Mouse (Mus musculus) liver, embryonic 13.5 days (tissue): ENCODE results near the gene Mgll. TPM values are rescaled to one million over a fixed set of nuclear protein-coding genes. Genes with fewer than 3 reads are reported as not detected.

ENCODE experiments used
- ATAC-seq: fragments of 200-750 bp; cut with Nextera tagmentation; 2 replicates; pipeline ENCODE4 v1.8.0; 2017; ENCODE audit warnings: low read depth, mild to moderate bottlenecking, moderate number of reproducible peaks, moderate library complexity
- DNase-seq: peaks from one replicate; pipeline ENCODE4 v3.0.0; 2022
- H3K27ac ChIP-seq: fragments of 300-500 bp; sonication (generic); 2 replicates; pipeline ENCODE4 v1.5.1; 2015; ENCODE audit warnings: moderate library complexity, mild to moderate bottlenecking, inconsistent platforms
- H3K27me3 ChIP-seq: fragments of 300-500 bp; sonication (generic); 2 replicates; pipeline ENCODE4 v1.6.1; 2015; ENCODE audit warnings: mild to moderate bottlenecking, inconsistent platforms
- H3K36me3 ChIP-seq: fragments of 300-500 bp; sonication (generic); 2 replicates; pipeline ENCODE4 v1.6.1; 2015; ENCODE audit warnings: mild to moderate bottlenecking, inconsistent platforms
- H3K4me1 ChIP-seq: fragments of 300-500 bp; sonication (generic); replicated peaks from 2 replicates; pipeline ENCODE4 v1.6.1; 2015; ENCODE audit warnings: inconsistent platforms
- H3K4me2 ChIP-seq: fragments of 300-500 bp; sonication (generic); 2 replicates; pipeline ENCODE4 v1.6.1; 2015; ENCODE audit warnings: inconsistent platforms, mild to moderate bottlenecking, moderate library complexity
- H3K4me3 ChIP-seq: fragments of 300-500 bp; sonication (generic); replicated peaks from 2 replicates; pipeline ENCODE4 v1.5.1; 2015; ENCODE audit warnings: mild to moderate bottlenecking, inconsistent platforms
- H3K9ac ChIP-seq: fragments of 300-500 bp; sonication (generic); 2 replicates; pipeline ENCODE4 v1.6.1; 2015; ENCODE audit warnings: mild to moderate bottlenecking, inconsistent platforms
- H3K9me3 ChIP-seq: fragments of 300-500 bp; sonication (generic); replicated peaks from 2 replicates; pipeline ENCODE4 v1.6.1; 2016; ENCODE audit warnings: inconsistent platforms
- WGBS: fragments of 180-500 bp; shearing (Covaris S2); methylation state at CpG from one replicate; pipeline ENCODE4 v1.1.7; 2015; ENCODE audit not compliant: insufficient replicate concordance; 5-methylcytosine and 5-hydroxymethylcytosine counted together
- polyA plus RNA-seq: library from polyadenylated mRNA; unstranded; fragments of >200 nt; fragmentation: Nextera tagmentation; extraction: Ambion mirVana; gene quantifications from 2 replicates; pipeline ENCODE4 v1.2.1, GENCODE M21; 2015

The Mgll gene
- polyA plus RNA-seq, 1 experiment from 2014 or later = 68.8 TPM

DNA sequence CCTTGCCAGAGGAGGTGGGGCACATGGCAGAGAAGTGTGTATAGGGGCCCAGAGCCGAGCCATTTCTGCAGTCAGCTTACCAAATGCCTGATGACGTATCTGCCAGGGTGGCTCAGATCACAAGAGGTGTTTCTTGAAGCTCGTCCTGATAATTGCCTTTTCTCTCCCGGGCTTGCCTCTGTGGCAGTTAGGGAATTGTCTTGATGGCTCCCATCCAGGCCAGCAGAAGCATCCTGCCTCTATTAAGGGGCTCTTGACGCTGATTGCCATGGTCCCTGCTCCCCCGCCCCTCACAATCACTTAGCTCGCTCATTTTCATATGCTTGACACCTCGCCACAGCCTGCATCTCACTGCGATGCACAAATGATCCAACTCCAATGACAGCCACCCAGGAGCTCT is 67.1 kb downstream of the Mgll start:
- Histone ChIP-seq H3K4me2 (no peak overlapping the region), H3K4me1 (peaks cover 61% of the 10 kb centered on the region), H3K36me3 (peaks cover 14% of the 10 kb centered on the region; the same call in 1 of the 2 replicates), H3K27ac (no peak overlapping the region), H3K9me3 (no peaks in the 10 kb centered on the region), H3K9ac (no peak overlapping the region), H3K27me3 (peaks cover 4% of the 10 kb centered on the region; the same call in 1 of the 2 replicates), H3K4me3 (no peak overlapping the region)
- ATAC-seq (no peak), DNase-seq (no peak)
- WGBS = 60% methylated on average over 9 of the region's 9 CpGs

DNA sequence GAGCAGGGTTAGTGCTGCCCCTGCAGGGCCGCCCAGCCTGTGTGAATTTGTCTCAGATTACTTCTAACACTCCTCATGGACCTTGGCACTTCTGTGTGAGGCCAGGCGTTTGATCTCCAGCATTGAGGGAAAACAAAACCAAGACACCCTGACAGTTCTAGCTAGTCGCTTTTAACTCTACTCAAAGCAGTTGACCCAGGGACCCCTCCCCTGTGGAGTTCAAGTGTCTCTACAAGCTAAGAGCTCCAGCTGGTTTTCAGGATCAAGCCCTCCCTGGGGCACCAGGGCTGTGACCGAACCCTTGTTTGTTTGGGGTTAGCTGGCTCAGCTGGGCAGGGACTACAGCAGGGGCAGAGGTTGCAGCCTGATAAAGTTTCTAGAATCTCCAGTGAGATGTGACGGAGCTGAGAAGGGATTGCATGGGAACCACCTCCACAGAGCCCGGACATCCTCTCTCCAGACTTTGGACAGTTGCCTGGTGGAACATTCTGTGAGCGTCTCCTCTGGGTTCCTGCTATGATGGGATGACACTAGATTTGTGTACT is 68.0 kb downstream of the Mgll start:
- H3K9ac ChIP-seq = no peak overlapping the region; the same call in 1 of the 2 replicates
- 0 out of 2 replicates have a peak overlapping the region, but pooled peaks have one; percentile 29 for H3K27ac ChIP-seq
- H3K4me3 ChIP-seq = no peak overlapping the region
- no peak for DNase-seq
- H3K36me3 ChIP-seq = peaks cover 14% of the 10 kb centered on the region; the same call in 1 of the 2 replicates
- 68% methylated on average over 7 of the region's 7 CpGs for WGBS
- H3K9me3 ChIP-seq = no peaks in the 10 kb centered on the region
- H3K27me3 ChIP-seq = peaks cover 4% of the 10 kb centered on the region; the same call in 1 of the 2 replicates
- peaks cover 52% of the 10 kb centered on the region for H3K4me1 ChIP-seq
- no peak overlapping the region for H3K4me2 ChIP-seq
- ATAC-seq = no peak

- H3K27me3 ChIP-seq = peaks cover 4% of the 10 kb centered on the region; the same call in 1 of the 2 replicates
- H3K4me2 ChIP-seq = no peak overlapping the region
- peaks cover 12% of the 10 kb centered on the region; the same call in 1 of the 2 replicates for H3K36me3 ChIP-seq
- WGBS = 77% methylated on average over 2 of the region's 2 CpGs
- no peak for DNase-seq
- H3K9ac ChIP-seq = no peak overlapping the region
- H3K4me3 ChIP-seq = no peak overlapping the region
- no peak for ATAC-seq
- no peaks in the 10 kb centered on the region for H3K9me3 ChIP-seq
- H3K27ac ChIP-seq = no peak overlapping the region
- peaks cover 45% of the 10 kb centered on the region for H3K4me1 ChIP-seq
These were observed 69.0 kb downstream of the Mgll start for GRCm38 (mm10) chr6:88793243-88793642.

GRCm38 (mm10) chr6:88793872-88794271 is 69.7 kb downstream of the Mgll start:
- Histone ChIP-seq H3K4me2 (no peak overlapping the region), H3K9ac (no peak overlapping the region), H3K4me3 (no peak overlapping the region), H3K4me1 (peaks cover 39% of the 10 kb centered on the region), H3K27me3 (peaks cover 4% of the 10 kb centered on the region; the same call in 1 of the 2 replicates), H3K27ac (no peak overlapping the region), H3K9me3 (no peaks in the 10 kb centered on the region), H3K36me3 (0 out of 2 replicates have a peak, but pooled peaks cover 11% of the 10 kb centered on the region)
- ATAC-seq = no peak
- no peak for DNase-seq
- WGBS = 83% methylated on average over 13 of the region's 13 CpGs

GRCm38 (mm10) chr6:88794561-88794971 is 70.4 kb downstream of the Mgll start:
- H3K27ac ChIP-seq = no peak overlapping the region
- no peak overlapping the region for H3K4me3 ChIP-seq
- no peak for DNase-seq
- no peak overlapping the region for H3K9ac ChIP-seq
- ATAC-seq = no peak
- no peak overlapping the region for H3K4me2 ChIP-seq
- peaks cover 33% of the 10 kb centered on the region for H3K4me1 ChIP-seq
- H3K27me3 ChIP-seq = peaks cover 4% of the 10 kb centered on the region; the same call in 1 of the 2 replicates
- peaks cover 17% of the 10 kb centered on the region for H3K36me3 ChIP-seq
- H3K9me3 ChIP-seq = no peaks in the 10 kb centered on the region
- WGBS = 79% methylated on average over 14 of the region's 14 CpGs

GRCm38 (mm10) chr6:88800191-88800590 is 76.0 kb downstream of the Mgll start:
- ATAC-seq (no peak), DNase-seq (no peak)
- WGBS = 66% methylated on average over 7 of the region's 7 CpGs
- Histone ChIP-seq H3K4me1 (peaks cover 53% of the 10 kb centered on the region), H3K9ac (no peak overlapping the region), H3K27me3 (no peaks in the 10 kb centered on the region), H3K9me3 (no peaks in the 10 kb centered on the region), H3K4me3 (no peak overlapping the region), H3K4me2 (no peak overlapping the region), H3K36me3 (peaks cover 27% of the 10 kb centered on the region), H3K27ac (peak overlapping the region; percentile 29)

DNA sequence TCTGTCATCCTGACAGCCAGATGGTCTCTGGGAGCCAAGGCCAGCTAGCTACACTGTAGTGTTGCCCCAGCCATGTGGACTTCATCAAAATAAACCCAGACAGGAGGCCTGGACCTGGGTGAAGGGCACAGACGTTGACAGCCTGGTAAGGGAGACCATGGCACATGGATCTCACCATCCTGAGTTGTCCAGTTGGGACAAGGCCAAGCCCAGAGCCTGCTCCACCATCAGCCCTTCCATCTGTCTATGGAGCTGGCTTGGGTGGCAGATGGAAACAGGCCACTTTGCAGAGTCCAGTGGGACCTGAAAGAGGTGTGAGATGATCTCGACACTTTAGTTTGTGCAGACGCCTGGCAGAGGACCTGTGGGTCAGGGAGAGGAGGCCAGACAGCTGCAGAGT is 76.5 kb downstream of the Mgll start:
- H3K27me3 ChIP-seq = no peaks in the 10 kb centered on the region
- peaks cover 27% of the 10 kb centered on the region for H3K36me3 ChIP-seq
- 34% methylated on average over 3 of the region's 3 CpGs for WGBS
- DNase-seq = no peak
- H3K4me3 ChIP-seq = no peak overlapping the region
- peak overlapping the region; percentile 29 for H3K27ac ChIP-seq
- ATAC-seq = no peak
- H3K4me2 ChIP-seq = no peak overlapping the region
- H3K4me1 ChIP-seq = peaks cover 54% of the 10 kb centered on the region
- H3K9ac ChIP-seq = no peak overlapping the region
- no peaks in the 10 kb centered on the region for H3K9me3 ChIP-seq

DNA sequence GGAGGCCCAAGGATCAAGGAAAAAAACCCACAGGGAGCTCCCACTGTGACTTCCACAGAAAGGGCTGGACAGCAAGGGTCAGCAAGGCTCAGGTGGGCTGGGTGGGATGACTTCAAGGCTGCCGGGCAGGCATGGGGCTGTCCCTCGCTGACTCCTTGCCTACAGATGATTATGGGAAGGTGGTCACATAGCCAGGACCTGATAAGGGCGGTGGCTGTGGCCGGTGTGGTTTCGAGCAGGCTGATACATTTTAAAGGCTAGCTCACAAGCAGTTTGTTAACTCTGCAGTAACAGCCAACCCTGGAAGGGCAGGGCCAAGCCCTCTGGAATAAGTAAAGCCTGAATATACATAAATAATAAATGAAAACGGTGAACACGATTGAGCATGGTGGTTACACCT is 78.8 kb downstream of the Mgll start:
- H3K4me3 ChIP-seq = no peak overlapping the region
- H3K4me2 ChIP-seq = peak overlapping the region; percentile 50
- 24% methylated on average over 7 of the region's 7 CpGs for WGBS
- H3K4me1 ChIP-seq = peaks cover 66% of the 10 kb centered on the region
- no peaks in the 10 kb centered on the region for H3K27me3 ChIP-seq
- no peaks in the 10 kb centered on the region for H3K9me3 ChIP-seq
- peak; percentile 78 for ATAC-seq
- DNase-seq = no peak
- peaks cover 31% of the 10 kb centered on the region for H3K36me3 ChIP-seq
- peak overlapping the region; percentile 87 for H3K27ac ChIP-seq
- peak overlapping the region; percentile 65 for H3K9ac ChIP-seq

DNA sequence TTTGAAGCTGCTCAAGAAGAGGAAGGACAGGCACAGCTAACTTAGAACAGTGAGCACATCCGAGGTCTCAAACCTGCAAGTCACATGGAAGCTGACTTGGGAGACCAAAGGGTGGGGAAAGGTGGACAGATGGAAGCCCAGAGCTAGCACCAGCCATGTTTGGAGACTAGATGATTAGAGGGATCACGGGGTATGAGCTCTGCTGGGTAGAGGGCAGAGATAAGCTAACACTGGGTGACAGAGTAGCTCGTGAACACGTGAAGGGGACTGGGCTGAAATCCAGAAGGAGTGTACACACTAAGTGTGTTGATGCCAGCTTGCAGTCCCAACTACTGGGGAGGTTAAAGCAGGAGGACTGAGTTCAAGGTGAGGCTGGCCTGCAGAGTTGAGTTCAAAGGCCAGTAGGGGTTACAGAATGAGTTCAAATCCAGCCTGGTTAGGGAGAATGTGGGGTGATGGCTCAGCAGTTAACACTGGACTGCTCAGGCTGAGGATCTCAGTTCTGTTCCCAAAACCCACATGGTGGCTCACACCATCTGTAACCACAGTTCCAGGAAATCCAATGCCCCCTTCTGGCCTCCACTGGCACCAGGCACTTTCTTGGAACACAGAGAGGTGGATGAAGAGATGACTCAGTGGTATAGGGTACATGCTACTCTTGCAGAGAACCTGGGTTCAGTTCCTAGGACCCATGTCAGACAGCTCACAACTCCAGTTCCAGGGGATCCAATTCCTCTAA is 79.9 kb downstream of the Mgll start:
- H3K4me1 ChIP-seq = peaks cover 68% of the 10 kb centered on the region
- ATAC-seq = peak; percentile 88
- H3K36me3 ChIP-seq = peaks cover 35% of the 10 kb centered on the region

DNA sequence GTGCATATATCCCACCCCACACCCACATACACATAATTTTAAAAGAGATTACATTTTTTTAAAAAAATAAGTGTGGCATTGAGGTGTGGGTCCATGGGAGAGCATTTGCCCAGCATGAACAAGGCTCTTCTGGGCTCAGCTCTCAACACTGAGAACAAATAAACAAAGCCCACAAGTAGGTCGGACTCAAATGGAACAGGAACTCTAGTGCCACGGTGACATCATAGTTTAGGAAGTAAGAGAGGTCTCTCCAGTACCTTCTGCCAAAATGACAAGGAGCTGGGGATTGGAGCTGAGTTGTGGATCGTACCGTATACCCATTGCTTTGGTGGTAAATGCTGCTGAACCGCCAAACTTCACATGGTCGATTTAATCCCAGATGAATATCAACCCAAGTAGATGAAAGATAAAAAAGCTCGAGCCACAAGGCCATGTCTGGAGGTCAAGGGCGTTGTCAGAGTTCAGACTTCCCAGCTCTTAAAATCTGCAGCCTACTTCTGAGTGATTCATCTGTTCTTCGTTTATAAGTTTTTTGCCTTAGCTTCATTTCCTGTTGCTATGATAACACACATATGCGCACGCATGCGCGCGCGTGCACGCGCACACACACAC is 80.9 kb downstream of the Mgll start:
- Histone ChIP-seq H3K27me3 (no peaks in the 10 kb centered on the region), H3K27ac (0 out of 2 replicates have a peak overlapping the region, but pooled peaks have one; percentile 87), H3K4me3 (no peak overlapping the region), H3K36me3 (peaks cover 39% of the 10 kb centered on the region), H3K9ac (no peak overlapping the region), H3K9me3 (no peaks in the 10 kb centered on the region), H3K4me1 (peaks cover 73% of the 10 kb centered on the region), H3K4me2 (no peak overlapping the region)
- 81% methylated on average over 17 of the region's 17 CpGs for WGBS
- ATAC-seq (no peak), DNase-seq (no peak)

More for the DNA sequence above, 79.9 kb downstream of the Mgll start:
- 17% methylated on average over 4 of the region's 4 CpGs for WGBS
- H3K27me3 ChIP-seq = no peaks in the 10 kb centered on the region
- DNase-seq = no peak
- no peaks in the 10 kb centered on the region for H3K9me3 ChIP-seq
- peak overlapping the region; percentile 87 for H3K27ac ChIP-seq
- H3K4me3 ChIP-seq = no peak overlapping the region
- peak overlapping the region; percentile 50; the same call in 1 of the 2 replicates for H3K4me2 ChIP-seq
- H3K9ac ChIP-seq = peak overlapping the region; percentile 65
